Mouse (Mus musculus) spleen, adult 12 weeks (tissue): ENCODE results near the gene Wnt4.

ENCODE experiments used
- DNase-seq: peaks from one replicate; pipeline ENCODE4 v3.0.0; 2022; ENCODE audit warnings: low spot score

The Wnt4 gene

DNA sequence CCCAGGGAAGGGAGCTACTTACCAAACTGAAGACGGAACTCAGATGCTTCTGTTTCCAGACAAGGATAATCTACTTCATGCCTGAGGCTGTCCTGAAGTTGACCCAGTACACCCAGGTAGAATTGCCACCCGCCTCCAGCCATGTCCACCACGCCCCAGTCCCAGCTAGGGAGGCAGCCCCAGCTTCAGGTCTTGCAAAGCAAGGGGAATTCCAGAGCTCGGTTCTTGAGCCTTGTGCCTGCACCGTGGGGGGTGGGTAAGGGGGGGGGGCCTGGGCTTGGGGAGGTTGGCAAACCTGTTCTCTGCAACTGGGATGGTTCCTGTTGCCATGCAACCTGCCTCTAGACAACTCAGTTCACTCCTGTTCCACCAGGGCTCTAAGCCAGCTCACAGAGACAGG, 2.1 kb downstream of the Wnt4 start:
- DNase-seq = no peak

GRCm38 (mm10) chr4:137281273-137281672, 4.0 kb downstream of the Wnt4 start:
- DNase-seq = no peak

- no peak for DNase-seq
Measured at GRCm38 (mm10) chr4:137282122-137282521, 4.8 kb downstream of the Wnt4 start.

- no peak for DNase-seq
Measured at GRCm38 (mm10) chr4:137282584-137283406, 5.5 kb downstream of the Wnt4 start.

- DNase-seq = no peak
Measured at GRCm38 (mm10) chr4:137283407-137283732, 6.1 kb downstream of the Wnt4 start.

DNA sequence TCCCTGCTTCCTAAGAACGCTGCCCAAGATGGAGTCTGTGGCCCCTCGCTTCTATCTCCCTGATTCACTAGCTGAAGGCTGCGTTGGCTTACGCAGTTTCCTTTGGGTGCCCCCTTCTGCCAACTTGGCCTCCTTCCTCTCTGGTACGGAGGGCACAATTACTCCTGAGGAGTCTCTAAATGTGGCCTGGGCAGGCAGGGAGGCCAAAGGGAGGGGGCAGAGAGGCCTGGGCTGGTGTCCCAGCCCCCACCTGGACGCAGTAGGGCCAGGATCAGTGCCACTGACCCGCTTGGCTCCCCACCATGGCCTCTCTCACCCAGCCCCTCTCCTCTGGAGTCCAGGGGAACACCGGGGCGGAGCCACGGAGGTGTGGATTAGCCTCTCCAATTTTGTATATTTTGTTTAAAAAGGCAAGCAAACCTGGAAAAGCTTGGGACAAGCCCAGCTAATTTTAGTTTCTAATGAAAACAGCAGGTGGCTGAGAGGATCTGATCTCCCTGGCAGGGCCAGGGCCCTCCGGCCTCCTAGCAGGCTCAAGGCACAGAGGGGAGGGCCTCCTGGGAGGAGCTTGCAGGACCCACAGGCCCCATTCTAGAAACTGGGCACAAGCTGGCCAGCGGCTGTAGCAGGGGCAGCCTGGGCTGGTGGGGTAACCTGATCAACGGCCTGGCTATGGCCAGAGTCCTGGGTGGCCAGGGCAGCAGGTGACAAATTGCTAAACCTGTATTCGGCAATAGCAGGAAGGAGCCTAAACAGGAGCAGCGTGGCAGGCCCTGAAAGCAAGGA, 8.8 kb downstream of the Wnt4 start:
- DNase-seq = no peak

GRCm38 (mm10) chr4:137286662-137286953, 9.3 kb downstream of the Wnt4 start:
- DNase-seq = no peak

- no peak for DNase-seq
Measured at GRCm38 (mm10) chr4:137287206-137287605, 9.9 kb downstream of the Wnt4 start.

GRCm38 (mm10) chr4:137287818-137288217, 10.5 kb downstream of the Wnt4 start:
- DNase-seq = no peak

- no peak for DNase-seq
Measured at GRCm38 (mm10) chr4:137289701-137290100, 12.4 kb downstream of the Wnt4 start.

DNA sequence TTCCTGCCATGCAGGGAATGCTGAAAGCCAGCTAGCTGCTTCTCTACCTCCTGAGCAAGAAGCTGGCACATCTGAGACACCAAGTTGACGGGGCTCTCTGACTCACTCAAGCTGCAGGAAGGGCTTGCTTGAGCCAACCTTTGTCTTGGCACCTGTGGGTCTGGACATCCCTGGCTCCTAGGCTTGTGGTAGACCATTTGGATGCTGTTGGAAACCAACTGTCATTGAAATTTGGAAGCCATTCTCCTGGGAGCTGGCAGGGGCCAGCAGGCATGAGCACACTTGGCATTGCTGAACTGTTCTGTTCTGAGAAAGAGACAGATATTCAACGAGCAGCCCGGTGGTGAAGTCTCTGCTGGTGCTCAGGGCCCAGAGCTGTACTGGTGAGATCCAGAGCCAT, 13.0 kb downstream of the Wnt4 start:
- DNase-seq = no peak

GRCm38 (mm10) chr4:137292625-137293024, 15.3 kb downstream of the Wnt4 start:
- DNase-seq = no peak

DNA sequence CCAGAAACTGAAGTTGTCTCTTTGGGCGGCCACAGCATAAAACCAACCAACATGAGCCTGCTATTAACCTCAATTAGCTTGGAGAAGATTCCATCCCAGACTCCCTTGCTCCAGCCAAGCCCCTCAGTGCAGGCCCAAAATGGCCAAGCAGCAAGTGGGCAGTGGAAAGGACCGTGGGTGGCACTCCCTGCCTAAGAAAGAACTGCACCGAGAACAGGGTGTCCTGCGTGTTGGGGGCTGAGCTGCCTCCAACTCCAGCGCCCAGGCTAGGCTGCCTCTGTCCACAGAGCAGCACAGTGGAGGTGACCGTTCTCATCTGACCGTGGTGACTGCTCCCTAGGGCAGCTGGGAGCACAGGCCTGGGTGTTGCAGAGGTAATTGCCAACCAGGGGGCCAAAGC, 16.7 kb downstream of the Wnt4 start:
- DNase-seq = no peak

- DNase-seq = no peak
Measured at GRCm38 (mm10) chr4:137294474-137294873, 17.2 kb downstream of the Wnt4 start.

DNA sequence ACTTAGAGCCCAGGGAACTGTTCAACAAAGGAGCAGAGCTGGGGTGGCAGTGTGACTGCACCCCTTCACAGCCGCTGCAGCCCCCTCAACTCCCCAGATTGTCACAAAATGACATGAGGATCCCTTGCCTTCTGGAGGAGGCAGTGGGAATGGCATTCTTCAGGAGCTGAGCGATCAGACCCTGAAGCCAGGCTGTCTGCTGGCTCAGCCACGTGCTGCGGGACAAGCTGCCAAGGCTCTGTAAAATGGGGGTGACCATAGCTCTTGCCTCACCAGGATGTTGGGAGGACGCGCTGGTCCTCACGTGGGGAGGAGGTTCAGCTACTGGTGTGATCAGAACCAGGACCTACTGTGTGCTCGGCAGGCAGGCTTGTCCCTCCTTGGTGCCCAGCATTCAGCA, 17.7 kb downstream of the Wnt4 start:
- DNase-seq = no peak

- no peak for DNase-seq
Measured at GRCm38 (mm10) chr4:137297611-137298010, 20.3 kb downstream of the Wnt4 start.

DNA sequence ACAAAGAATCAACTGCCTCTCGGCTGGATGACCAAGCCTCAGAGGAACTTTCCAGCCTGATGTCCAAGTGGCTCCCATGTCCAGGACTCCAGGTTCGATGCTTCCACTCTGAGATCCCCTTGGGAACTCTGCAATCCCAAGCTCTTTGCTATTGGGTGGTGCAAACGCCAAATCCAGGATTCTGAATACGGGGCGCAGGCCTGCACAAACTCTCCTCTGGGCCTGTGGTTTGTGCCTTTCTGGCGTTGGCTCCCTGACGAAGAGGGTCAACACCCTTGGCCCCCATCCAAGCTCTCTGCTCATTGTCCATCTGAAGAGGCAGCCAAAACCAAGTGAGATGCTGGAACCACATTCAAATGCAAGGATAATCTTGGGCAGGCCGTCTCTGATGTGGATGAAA, 21.1 kb downstream of the Wnt4 start:
- DNase-seq = no peak

DNA sequence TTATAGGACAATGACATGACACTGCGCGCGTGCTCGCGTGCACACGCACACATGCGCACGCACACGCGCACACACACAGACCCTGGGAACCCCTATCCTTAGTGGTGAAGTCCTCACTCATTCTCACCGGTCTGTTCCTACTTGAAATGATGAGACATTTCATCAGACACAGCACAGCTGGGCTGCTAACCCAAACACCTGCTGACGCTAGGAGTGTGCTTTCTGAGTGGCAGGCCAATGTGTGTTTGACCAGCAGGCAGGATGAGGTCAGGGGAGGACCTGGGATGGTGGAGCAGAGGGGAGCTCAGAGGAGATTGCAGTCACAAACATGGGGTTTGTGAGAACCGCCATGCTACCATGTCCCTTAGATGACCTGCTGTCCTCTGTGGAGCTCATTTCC, 22.9 kb downstream of the Wnt4 start:
- no peak for DNase-seq

GRCm38 (mm10) chr4:137301635-137302034, 24.3 kb downstream of the Wnt4 start:
- DNase-seq = no peak

- no peak for DNase-seq
Measured at GRCm38 (mm10) chr4:137304106-137304505, 26.8 kb downstream of the Wnt4 start.

DNA sequence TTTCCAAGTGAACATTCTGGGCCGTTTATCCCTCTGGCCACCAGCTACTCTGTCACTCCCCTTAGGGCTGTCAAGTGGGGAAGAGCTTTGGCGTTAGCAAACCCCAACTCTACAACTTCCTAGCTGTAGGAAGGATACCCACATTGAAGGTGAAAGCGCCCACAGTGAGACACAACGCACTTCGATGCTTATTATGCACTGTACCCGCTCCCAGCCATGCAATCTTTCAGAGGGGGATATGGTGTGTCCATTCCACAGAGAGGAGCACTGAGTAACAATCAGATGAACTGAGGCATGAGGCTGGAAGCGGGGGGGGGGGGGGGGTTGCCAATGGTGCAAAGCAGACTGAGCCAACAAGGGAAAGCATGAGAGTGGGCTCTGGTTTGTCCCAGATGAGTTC, 27.8 kb downstream of the Wnt4 start:
- no peak for DNase-seq

GRCm38 (mm10) chr4:137305831-137306576, 28.7 kb downstream of the Wnt4 start:
- DNase-seq = no peak

DNA sequence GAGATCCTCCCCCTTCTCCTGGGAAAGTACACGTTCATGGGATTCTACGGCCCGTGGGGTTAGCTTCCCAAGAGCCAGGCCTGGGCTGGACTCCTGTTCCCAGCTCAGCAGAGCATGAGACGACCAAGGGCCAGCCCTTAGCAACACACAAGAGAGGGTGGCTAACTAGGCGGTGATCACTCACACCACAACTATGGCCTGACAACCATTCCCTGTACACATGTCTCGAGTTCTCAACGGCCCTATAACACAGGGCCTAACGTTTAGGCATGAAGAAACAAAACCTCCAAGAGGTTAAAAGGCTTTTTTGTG, 29.2 kb downstream of the Wnt4 start:
- DNase-seq = no peak
